Mouse (Mus musculus): ENCODE data around the gene Gm11444.

DNA sequence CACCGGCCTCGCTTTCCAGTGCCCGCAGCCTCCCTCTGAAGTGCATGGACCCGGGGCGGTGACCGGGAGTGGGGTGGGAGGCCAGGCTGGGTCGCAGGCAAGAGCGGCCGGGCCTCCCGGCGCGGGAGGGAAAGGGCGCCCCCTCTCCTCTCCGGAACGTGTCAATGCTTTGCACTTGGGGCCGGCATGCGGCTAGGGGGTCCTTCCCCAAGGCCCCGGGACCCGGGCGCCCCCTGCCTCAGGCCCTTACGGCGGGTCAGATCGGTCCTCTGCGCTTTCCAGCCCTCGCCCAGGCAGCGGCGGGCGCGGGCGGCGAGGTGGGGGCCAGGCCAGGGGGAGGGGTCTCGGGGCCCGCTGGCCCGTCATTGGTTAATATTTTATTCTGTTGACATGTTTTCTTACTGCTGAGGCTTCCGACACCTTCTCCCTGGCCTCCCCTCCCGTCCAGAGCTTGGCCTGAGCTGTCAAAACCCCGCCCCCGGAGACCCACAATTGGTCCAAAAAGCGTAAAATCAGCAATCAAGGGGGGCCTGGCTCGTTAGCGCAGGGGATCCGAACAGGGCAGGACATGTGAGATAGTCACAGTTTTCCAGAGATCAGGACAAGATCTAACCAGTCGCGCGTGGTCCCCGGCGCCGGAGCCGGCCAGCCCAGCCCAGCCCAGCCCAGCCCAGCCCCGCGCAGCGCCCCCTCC is 17.8 kb downstream of the Gm11444 start, which contains the start of gene Tbx2:
- no peak for TF ChIP-seq POLR2A (IDR thresholded peaks at IDR 0.05; ENCODE audit: insufficient read length, low read depth)
- no peak for TF ChIP-seq MAX (IDR thresholded peaks at IDR 0.05; ENCODE audit: low read depth)
- no peak for TF ChIP-seq TCF12 (IDR thresholded peaks at IDR 0.05; ENCODE audit: insufficient read depth, poor library complexity, severe bottlenecking)
- no peak for TF ChIP-seq MYOD1 (IDR thresholded peaks at IDR 0.05; ENCODE audit: control insufficient read depth in 1 of 3, insufficient read length in 2 of 3, low read depth in 2 of 3)
- no peak for TF ChIP-seq REST (IDR thresholded peaks at IDR 0.05; ENCODE audit: insufficient read depth, insufficient read length)
- TF ChIP-seq POLR2AphosphoS2 (IDR thresholded peaks at IDR 0.05; ENCODE audit: insufficient read length, low read depth), result no peak
- TF ChIP-seq USF1 (IDR thresholded peaks at IDR 0.05; ENCODE audit: low read depth), result no peak
- TF ChIP-seq E2F4 (IDR thresholded peaks at IDR 0.05; ENCODE audit: insufficient read depth), result no peak
- TF ChIP-seq CEBPB (IDR thresholded peaks at IDR 0.05; ENCODE audit: insufficient read depth, poor library complexity, severe bottlenecking), result no peak
- TF ChIP-seq SRF (IDR thresholded peaks at IDR 0.05; ENCODE audit: control insufficient read depth, insufficient read length, low read depth), result no peak
- no peak for TF ChIP-seq TCF3 (IDR thresholded peaks at IDR 0.05; ENCODE audit: insufficient read length, low read depth)

All from myocyte (in vitro differentiated cells).